8 mouse cellular contexts compared by ENCODE assay signal in the genomic region with DNA sequence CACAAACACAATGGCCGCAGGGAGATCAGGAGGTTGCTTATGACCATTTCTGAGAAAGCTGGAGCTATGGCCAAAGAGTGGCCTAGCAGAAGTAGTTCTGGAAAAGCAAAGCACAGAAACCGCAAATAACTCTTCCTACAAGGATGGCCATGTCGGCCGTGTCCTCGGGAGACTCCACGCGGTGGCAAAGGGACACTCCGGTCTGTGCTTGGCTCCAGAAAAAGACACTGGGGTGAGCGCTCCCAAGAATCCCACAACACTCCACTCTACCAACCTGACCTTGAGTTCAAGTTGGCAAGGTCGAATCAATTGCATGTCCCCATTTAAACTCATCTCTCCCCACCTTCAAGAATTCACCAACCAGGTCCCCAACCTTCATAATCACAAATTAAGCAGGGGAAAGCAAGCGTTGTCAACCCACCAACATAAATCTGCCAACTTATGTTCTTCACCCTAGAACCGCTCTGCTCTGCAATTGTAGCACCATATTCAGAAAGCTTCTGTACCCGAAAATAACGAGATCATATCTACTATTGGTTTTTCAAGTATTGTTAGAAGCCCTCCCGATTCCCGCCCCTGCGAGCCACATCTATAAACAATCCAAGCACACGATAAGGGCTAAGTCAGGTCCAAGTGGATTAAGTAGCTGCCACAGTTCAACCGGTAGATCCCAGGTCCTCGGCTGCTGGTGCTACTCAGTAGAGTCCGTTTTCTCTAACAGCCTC. TPM values are rescaled to one million over a fixed set of nuclear protein-coding genes. Genes with fewer than 3 reads are reported as not detected.
DNase-seq lines count a peak whose midpoint lies in the region; ATAC-seq and TF ChIP-seq lines count a peak whose summit lies in the region.

No protein-coding gene starts in this region.

- peak overlapping the region; percentile 80 for H3K9ac ChIP-seq in kidney, embryonic 16.5 days (replicated peaks; ENCODE audit: low read length)
- H3K9ac ChIP-seq in forebrain, embryonic 13.5 days, result peak overlapping the region; percentile 94
- H3K9ac ChIP-seq in hindbrain, postnatal 0 days (replicated peaks; ENCODE audit: low read length), result peak overlapping the region; percentile 80
- H3K9ac ChIP-seq in midbrain, embryonic 11.5 days (ENCODE audit: low read length), result peak overlapping the region; percentile 77

- TF ChIP-seq CTCF in hindbrain, postnatal 0 days (IDR thresholded peaks at IDR 0.05; ENCODE audit: low read depth), result peak; percentile 22; the same call in 1 of the 2 replicates

- peak overlapping the region; percentile 94; the same call in 1 of the 2 replicates for H3K27ac ChIP-seq in kidney, embryonic 16.5 days (ENCODE audit: low read length)
- H3K27ac ChIP-seq in forebrain, embryonic 13.5 days, result peak overlapping the region; percentile 93; the same call in 1 of the 2 replicates
- peak overlapping the region; percentile 93 for H3K27ac ChIP-seq in hindbrain, postnatal 0 days
- peak overlapping the region; percentile 87; the same call in 1 of the 2 replicates for H3K27ac ChIP-seq in midbrain, embryonic 11.5 days (ENCODE audit: low read depth, low read length)

- H3K4me1 ChIP-seq in kidney, embryonic 16.5 days (ENCODE audit: insufficient read depth, low read length), result peaks cover 28% of the 10 kb centered on the region
- H3K4me1 ChIP-seq in forebrain, embryonic 13.5 days, result peaks cover 40% of the 10 kb centered on the region
- H3K4me1 ChIP-seq in hindbrain, postnatal 0 days (ENCODE audit: insufficient read depth, low read length), result no peaks in the 10 kb centered on the region
- peaks cover 26% of the 10 kb centered on the region for H3K4me1 ChIP-seq in midbrain, embryonic 11.5 days (ENCODE audit: control insufficient read depth, insufficient read depth, low read length)

- ATAC-seq in kidney, embryonic 16.5 days (ENCODE audit: low FRiP score, low TSS enrichment), result no peak
- no peak for ATAC-seq in forebrain, embryonic 13.5 days
- ATAC-seq in hindbrain, postnatal 0 days, result no peak
- no peak for ATAC-seq in midbrain, embryonic 11.5 days (ENCODE audit: low FRiP score)

- peak overlapping the region; percentile 74 for H3K4me3 ChIP-seq in kidney, embryonic 16.5 days (ENCODE audit: low read length)
- H3K4me3 ChIP-seq in forebrain, embryonic 13.5 days, result peak overlapping the region; percentile 90
- peak overlapping the region; percentile 75 for H3K4me3 ChIP-seq in hindbrain, postnatal 0 days (ENCODE audit: low read length)
- H3K4me3 ChIP-seq in midbrain, embryonic 11.5 days (ENCODE audit: low read depth, low read length), result peak overlapping the region; percentile 80

- no peaks in the 10 kb centered on the region for H3K9me3 ChIP-seq in kidney, embryonic 16.5 days (ENCODE audit: low read length)
- no peaks in the 10 kb centered on the region for H3K9me3 ChIP-seq in forebrain, embryonic 13.5 days (replicated peaks)
- no peaks in the 10 kb centered on the region for H3K9me3 ChIP-seq in hindbrain, postnatal 0 days (ENCODE audit: low read length)
- no peaks in the 10 kb centered on the region for H3K9me3 ChIP-seq in midbrain, embryonic 11.5 days (ENCODE audit: control insufficient read depth, low read length)

- H3K4me2 ChIP-seq in kidney, embryonic 16.5 days (replicated peaks; ENCODE audit: low read depth, low read length), result peak overlapping the region; percentile 97
- peak overlapping the region; percentile 95 for H3K4me2 ChIP-seq in forebrain, embryonic 13.5 days
- peak overlapping the region; percentile 94 for H3K4me2 ChIP-seq in hindbrain, postnatal 0 days (ENCODE audit: low read depth, low read length)
- H3K4me2 ChIP-seq in midbrain, embryonic 11.5 days, result peak overlapping the region; percentile 98

- no peak for DNase-seq in kidney, postnatal 25 days
- peak; percentile 46 for DNase-seq in adrenal gland, adult 8-10 months
- peak; percentile 43 for DNase-seq in hindbrain, postnatal 0 days (ENCODE audit: low spot score)
- peak; percentile 90 for DNase-seq in midbrain, embryonic 11.5 days (ENCODE audit: low spot score, missing footprints)
- DNase-seq in ovary, postnatal 10 days (ENCODE audit: low spot score), result no peak
- DNase-seq in urinary bladder, postnatal 36 days (ENCODE audit: low spot score in 2 of 2), result no peak

- H3K36me3 ChIP-seq in kidney, embryonic 16.5 days (ENCODE audit: insufficient read depth, low read length), result no peaks in the 10 kb centered on the region
- no peaks in the 10 kb centered on the region for H3K36me3 ChIP-seq in forebrain, embryonic 13.5 days (ENCODE audit: poor library complexity, severe bottlenecking)
- H3K36me3 ChIP-seq in hindbrain, postnatal 0 days (ENCODE audit: insufficient read depth, low read length), result no peaks in the 10 kb centered on the region
- H3K36me3 ChIP-seq in midbrain, embryonic 11.5 days (ENCODE audit: control insufficient read depth, insufficient read depth, low read length), result no peaks in the 10 kb centered on the region

- WGBS in kidney, embryonic 16.5 days, result 12% methylated on average over 21 of the region's 21 CpGs
- WGBS in forebrain, embryonic 13.5 days, result 8% methylated on average over 21 of the region's 21 CpGs
- WGBS in hindbrain, postnatal 0 days, result 9% methylated on average over 21 of the region's 21 CpGs
- 16% methylated on average over 21 of the region's 21 CpGs for WGBS in midbrain, embryonic 11.5 days

- H3K27me3 ChIP-seq in kidney, embryonic 16.5 days (ENCODE audit: insufficient read depth, low read length), result no peaks in the 10 kb centered on the region
- H3K27me3 ChIP-seq in forebrain, embryonic 13.5 days, result no peaks in the 10 kb centered on the region
- no peaks in the 10 kb centered on the region for H3K27me3 ChIP-seq in hindbrain, postnatal 0 days (ENCODE audit: insufficient read depth, low read length)
- H3K27me3 ChIP-seq in midbrain, embryonic 11.5 days (ENCODE audit: control insufficient read depth, insufficient read depth, low read length), result no peaks in the 10 kb centered on the region; the same call in 1 of the 2 replicates

RNA-seq across cellular contexts. Expression of a gene that starts 1.4 kb away (rescaled TPM):
- polyA plus RNA-seq in kidney, embryonic 16.5 days (2015; fragmentation: Nextera tagmentation; extraction: Ambion mirVana), result 3.7 and 4.7 TPM in 2 replicates
- 1 to 10 TPM; 1.8 to 4.4 (median 3.8) TPM for total RNA-seq in adrenal gland, adult 8-10 months (2022)
- 10.4 and 12.4 TPM in 2 replicates for polyA plus RNA-seq in forebrain, embryonic 13.5 days (2015; fragmentation: Nextera tagmentation; extraction: Ambion mirVana)
- total RNA-seq in hindbrain, postnatal 0 days (2014; rRNA removed), result 9.0 and 13.2 TPM in 2 replicates
- polyA plus RNA-seq in hindbrain, postnatal 0 days (2015; fragmentation: Nextera tagmentation; extraction: Ambion mirVana), result 5.8 and 7.3 TPM in 2 replicates
- 6.6 and 7.2 TPM in 2 replicates for polyA plus RNA-seq in midbrain, embryonic 11.5 days (2014; fragmentation: Nextera tagmentation; extraction: Ambion mirVana)

RNA-seq across cellular contexts. Expression of a gene that starts 16.8 kb away (rescaled TPM):
- polyA plus RNA-seq in kidney, embryonic 16.5 days (2015; fragmentation: Nextera tagmentation; extraction: Ambion mirVana), result 6.2 and 6.5 TPM in 2 replicates
- 1 to 10 TPM; 7.5 to 9.2 (median 8.8) TPM for total RNA-seq in adrenal gland, adult 8-10 months (2022)
- 25.7 and 27.3 TPM in 2 replicates for polyA plus RNA-seq in forebrain, embryonic 13.5 days (2015; fragmentation: Nextera tagmentation; extraction: Ambion mirVana)
- total RNA-seq in hindbrain, postnatal 0 days (2014; rRNA removed), result 26.6 and 33.8 TPM in 2 replicates
- 24.4 and 27.0 TPM in 2 replicates for polyA plus RNA-seq in hindbrain, postnatal 0 days (2015; fragmentation: Nextera tagmentation; extraction: Ambion mirVana)
- 9.7 and 10.1 TPM in 2 replicates for polyA plus RNA-seq in midbrain, embryonic 11.5 days (2014; fragmentation: Nextera tagmentation; extraction: Ambion mirVana)

RNA-seq across cellular contexts. Expression of a gene that starts 44.7 kb away (rescaled TPM):
- polyA plus RNA-seq in kidney, embryonic 16.5 days (2015; fragmentation: Nextera tagmentation; extraction: Ambion mirVana), result 28.0 and 31.1 TPM in 2 replicates
- total RNA-seq in adrenal gland, adult 8-10 months (2022), result 1 to 10 TPM; 4.5 to 8.6 (median 7.2) TPM
- 20.4 and 21.5 TPM in 2 replicates for polyA plus RNA-seq in forebrain, embryonic 13.5 days (2015; fragmentation: Nextera tagmentation; extraction: Ambion mirVana)
- total RNA-seq in hindbrain, postnatal 0 days (2014; rRNA removed), result 5.4 and 5.5 TPM in 2 replicates
- 3.9 and 4.4 TPM in 2 replicates for polyA plus RNA-seq in hindbrain, postnatal 0 days (2015; fragmentation: Nextera tagmentation; extraction: Ambion mirVana)
- 36.6 and 38.8 TPM in 2 replicates for polyA plus RNA-seq in midbrain, embryonic 11.5 days (2014; fragmentation: Nextera tagmentation; extraction: Ambion mirVana)

RNA-seq across cellular contexts. Expression of a gene that starts 49.4 kb away (rescaled TPM):
- 16.9 and 18.8 TPM in 2 replicates for polyA plus RNA-seq in kidney, embryonic 16.5 days (2015; fragmentation: Nextera tagmentation; extraction: Ambion mirVana)
- 10 to 100 TPM; 15.8 to 17.9 (median 17.0) TPM for total RNA-seq in adrenal gland, adult 8-10 months (2022)
- polyA plus RNA-seq in forebrain, embryonic 13.5 days (2015; fragmentation: Nextera tagmentation; extraction: Ambion mirVana), result 15.8 and 18.1 TPM in 2 replicates
- 19.2 and 21.9 TPM in 2 replicates for total RNA-seq in hindbrain, postnatal 0 days (2014; rRNA removed)
- 11.9 and 12.3 TPM in 2 replicates for polyA plus RNA-seq in hindbrain, postnatal 0 days (2015; fragmentation: Nextera tagmentation; extraction: Ambion mirVana)
- 13.2 and 14.7 TPM in 2 replicates for polyA plus RNA-seq in midbrain, embryonic 11.5 days (2014; fragmentation: Nextera tagmentation; extraction: Ambion mirVana)

Comparison
In these comparisons a context has a peak if more than half of its experiments do, and no peak if none do; other contexts are left out.
1. DNase-seq: peak in adrenal gland, adult 8-10 months (single experiment), hindbrain, postnatal 0 days (single experiment) and midbrain, embryonic 11.5 days (single experiment); none in kidney, postnatal 25 days (0 of 2), ovary, postnatal 10 days (single experiment) and urinary bladder, postnatal 36 days (0 of 2).
2. Peak in every context shown above with its lines, with median percentiles within 50 percentile points of each other: H3K27ac ChIP-seq, H3K4me2 ChIP-seq, H3K4me3 ChIP-seq and H3K9ac ChIP-seq.